Mouse (Mus musculus) heart, adult 2 months (tissue): ENCODE data around the gene Pkn1. TPM values are rescaled to one million over a fixed set of nuclear protein-coding genes. Genes with fewer than 3 reads are reported as not detected.

ENCODE experiments used
- DNase-seq, 2 experiments: peaks; one replicate each; pipeline ENCODE4 v3.0.0; 2021
- H3K27ac ChIP-seq: fragments of 200-600 bp; 2 replicates; pipeline ENCODE4 v1.8.1; 2022
- H3K27me3 ChIP-seq: fragments of 200-500 bp; 2 replicates; pipeline ENCODE4 v1.6.1; 2012; ENCODE audit warnings: mild to moderate bottlenecking, low read length, inconsistent platforms, mixed read lengths; ENCODE audit not compliant: control insufficient read depth, insufficient read depth
- H3K36me3 ChIP-seq: fragments of 200-500 bp; 2 replicates; pipeline ENCODE4 v1.6.1; 2012; ENCODE audit warnings: low read length, inconsistent platforms; ENCODE audit not compliant: control insufficient read depth, insufficient read depth
- H3K4me1 ChIP-seq: fragments of 200-500 bp; 2 replicates; pipeline ENCODE4 v1.6.1; 2011; ENCODE audit warnings: low read length; ENCODE audit not compliant: control insufficient read depth, insufficient read depth
- H3K4me3 ChIP-seq: fragments of 200-600 bp; 2 replicates; pipeline ENCODE4 v1.8.1; 2022
- H3K79me2 ChIP-seq: fragments of 200-500 bp; replicated peaks from 2 replicates; pipeline ENCODE4 v1.6.1; 2012; ENCODE audit warnings: mild to moderate bottlenecking, inconsistent platforms, low read length, moderate library complexity, mixed read lengths; ENCODE audit not compliant: control insufficient read depth, insufficient read depth
- H3K9ac ChIP-seq: fragments of 200-500 bp; 2 replicates; pipeline ENCODE4 v1.6.1; 2012; ENCODE audit warnings: low read depth, mild to moderate bottlenecking, control low read depth, inconsistent platforms, low read length, mixed read lengths
- CTCF ChIP-seq: fragments of 200-600 bp; IDR thresholded peaks from 2 replicates; pipeline ENCODE4 v1.8.1; 2022; ENCODE audit warnings: antibody characterized with exemption, mild to moderate bottlenecking, moderate library complexity
- EP300 ChIP-seq: fragments of 200-500 bp; IDR thresholded peaks from 2 replicates; pipeline ENCODE4 v1.6.1; 2011; ENCODE audit warnings: low read depth, low read length, control low read depth; ENCODE audit not compliant: insufficient read depth
- POLR2A ChIP-seq: fragments of 200-500 bp; IDR thresholded peaks from 2 replicates; pipeline ENCODE4 v1.6.1; 2011; ENCODE audit warnings: mild to moderate bottlenecking, low read depth, low read length, control low read depth; ENCODE audit not compliant: insufficient read depth
- WGBS: fragments of 180-500 bp; shearing (Covaris S2); methylation state at CpG from one replicate; pipeline ENCODE4 v1.1.7; 2018; 5-methylcytosine and 5-hydroxymethylcytosine counted together
- intact Hi-C: fragments of 180-260 bp; cut with DNase I; formaldehyde crosslinking; loops from one replicate; pipeline ENCODE4 v1.15.1; 2025
- polyA plus RNA-seq: library from polyadenylated mRNA; depleted of rRNA; stranded (reverse); fragments of >200 nt; gene quantifications from 2 replicates; pipeline ENCODE4 v1.2.3, GENCODE M21; 2012
- total RNA-seq, 2 experiments: library from RNA; stranded (reverse); gene quantifications; 2 replicates each; pipeline ENCODE4 v1.2.3; 2021

Gene Pkn1
- total and polyA plus RNA-seq, 3 experiments, result 51.1 to 59.5 (median 55.6) TPM

DNA sequence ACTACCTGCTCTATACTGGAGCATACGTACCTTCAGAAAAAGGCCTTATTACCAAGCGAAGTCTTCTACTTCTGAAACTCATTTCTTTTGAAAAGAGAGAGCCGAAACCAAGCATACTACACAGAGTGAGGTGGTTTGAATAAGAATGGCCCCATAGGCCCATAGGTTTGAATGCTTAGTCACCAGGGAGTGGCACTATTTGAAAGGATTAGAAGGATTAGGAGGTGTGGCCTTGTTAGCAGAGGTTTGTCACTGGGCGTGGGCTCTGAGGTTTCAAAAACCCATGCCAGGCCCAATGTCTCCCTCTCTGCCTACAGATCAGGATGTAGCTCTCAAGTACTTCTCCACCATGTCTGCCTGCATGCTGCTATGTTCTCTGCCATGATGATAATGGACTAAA, 50.9 kb downstream of the Pkn1 start:
- intact Hi-C loops, result no loop called here
- H3K36me3 ChIP-seq, result no peaks in the 10 kb centered on the region
- TF ChIP-seq EP300 (no peak), CTCF (no peak), POLR2A (no peak)
- H3K27ac ChIP-seq, result no peak overlapping the region
- no peak for DNase-seq
- WGBS, result 96% methylated on average over 4 of the region's 4 CpGs
- H3K79me2 ChIP-seq, result no peaks in the 10 kb centered on the region
- no peak overlapping the region for H3K9ac ChIP-seq
- no peak overlapping the region for H3K4me3 ChIP-seq
- H3K27me3 ChIP-seq, result no peaks in the 10 kb centered on the region
- H3K4me1 ChIP-seq, result peaks cover 4% of the 10 kb centered on the region; the same call in 1 of the 2 replicates

DNA sequence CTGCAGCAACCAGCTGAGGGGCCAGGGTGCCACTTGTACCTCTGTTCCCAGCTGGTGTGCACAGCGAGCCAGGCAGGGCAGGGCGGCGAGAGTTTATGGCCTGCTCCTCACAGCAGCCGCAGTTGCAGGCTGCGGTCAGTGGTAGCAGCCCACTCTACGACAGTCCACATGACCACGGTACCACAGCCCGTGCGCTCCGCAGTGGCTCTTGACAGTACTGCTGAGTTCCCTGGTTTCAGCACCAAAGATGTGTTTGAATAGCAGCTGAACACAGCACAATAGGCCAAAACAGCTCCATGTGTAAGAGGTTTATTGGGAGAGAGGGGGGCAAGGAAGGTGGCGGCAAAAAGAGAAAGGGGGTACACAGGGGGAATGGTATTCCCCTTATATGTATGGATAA, 51.5 kb downstream of the Pkn1 start:
- Histone ChIP-seq H3K36me3 (no peaks in the 10 kb centered on the region), H3K79me2 (no peaks in the 10 kb centered on the region), H3K27me3 (no peaks in the 10 kb centered on the region), H3K9ac (no peak overlapping the region), H3K4me3 (no peak overlapping the region), H3K27ac (no peak overlapping the region), H3K4me1 (peaks cover 4% of the 10 kb centered on the region; the same call in 1 of the 2 replicates)
- no peak for DNase-seq
- 95% methylated on average over 11 of the region's 11 CpGs for WGBS
- intact Hi-C loops, result no loop called here
- no peak for TF ChIP-seq POLR2A
- TF ChIP-seq CTCF, result no peak
- no peak for TF ChIP-seq EP300

DNA sequence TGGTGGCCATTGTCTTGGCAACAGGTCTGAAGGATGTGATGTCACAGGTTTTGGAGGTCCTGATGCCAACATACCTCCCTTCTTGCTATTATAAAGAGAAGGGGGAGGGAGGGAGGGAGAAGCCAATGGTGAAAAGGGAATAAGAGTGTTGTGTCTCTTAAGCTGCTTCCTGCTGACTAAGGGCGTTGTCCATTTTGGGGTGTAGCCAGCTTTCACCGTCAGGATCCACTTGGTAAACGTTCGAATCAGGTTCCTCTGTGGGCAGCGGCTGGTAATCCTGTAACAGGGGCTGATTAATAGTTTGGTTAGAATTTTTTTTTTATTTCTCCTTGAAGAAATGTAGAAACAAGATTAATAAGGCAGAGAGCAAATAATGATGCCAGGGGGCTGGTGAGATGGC, 59.3 kb downstream of the Pkn1 start:
- no peak overlapping the region for H3K27ac ChIP-seq
- TF ChIP-seq EP300, result no peak
- TF ChIP-seq POLR2A, result no peak
- TF ChIP-seq CTCF, result no peak
- 46% methylated on average over 5 of the region's 5 CpGs for WGBS
- H3K4me3 ChIP-seq, result no peak overlapping the region
- no peaks in the 10 kb centered on the region for H3K4me1 ChIP-seq
- H3K79me2 ChIP-seq, result no peaks in the 10 kb centered on the region
- intact Hi-C loops, result no loop called here
- no peak for DNase-seq
- no peak overlapping the region for H3K9ac ChIP-seq
- H3K36me3 ChIP-seq, result no peaks in the 10 kb centered on the region
- no peaks in the 10 kb centered on the region for H3K27me3 ChIP-seq

DNA sequence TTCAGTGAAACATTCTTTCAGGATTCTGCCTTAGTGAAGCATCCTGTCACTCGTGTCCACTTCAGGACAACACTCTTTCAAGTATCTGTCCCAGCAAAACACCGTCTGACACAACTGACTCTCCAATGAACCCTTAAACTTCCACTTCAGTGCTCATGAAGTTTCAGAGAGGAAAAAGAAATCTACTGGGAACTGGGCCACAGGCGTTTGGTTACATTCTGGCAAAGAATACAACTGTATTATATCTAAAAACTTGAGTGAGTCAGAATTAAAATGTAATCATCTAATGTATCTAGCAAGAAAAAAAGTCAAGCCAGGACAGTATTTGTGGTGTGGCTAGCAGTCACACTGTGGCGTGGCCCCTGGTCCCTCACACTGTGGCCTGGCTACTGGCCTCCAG, 60.1 kb downstream of the Pkn1 start:
- Histone ChIP-seq H3K27me3 (no peaks in the 10 kb centered on the region), H3K4me3 (no peak overlapping the region), H3K4me1 (no peaks in the 10 kb centered on the region), H3K9ac (no peak overlapping the region), H3K79me2 (no peaks in the 10 kb centered on the region), H3K36me3 (no peaks in the 10 kb centered on the region), H3K27ac (no peak overlapping the region)
- intact Hi-C loops, result no loop called here
- no peak for DNase-seq
- TF ChIP-seq CTCF (no peak), POLR2A (no peak), EP300 (no peak)
- WGBS, result 64% methylated on average over 4 of the region's 4 CpGs

DNA sequence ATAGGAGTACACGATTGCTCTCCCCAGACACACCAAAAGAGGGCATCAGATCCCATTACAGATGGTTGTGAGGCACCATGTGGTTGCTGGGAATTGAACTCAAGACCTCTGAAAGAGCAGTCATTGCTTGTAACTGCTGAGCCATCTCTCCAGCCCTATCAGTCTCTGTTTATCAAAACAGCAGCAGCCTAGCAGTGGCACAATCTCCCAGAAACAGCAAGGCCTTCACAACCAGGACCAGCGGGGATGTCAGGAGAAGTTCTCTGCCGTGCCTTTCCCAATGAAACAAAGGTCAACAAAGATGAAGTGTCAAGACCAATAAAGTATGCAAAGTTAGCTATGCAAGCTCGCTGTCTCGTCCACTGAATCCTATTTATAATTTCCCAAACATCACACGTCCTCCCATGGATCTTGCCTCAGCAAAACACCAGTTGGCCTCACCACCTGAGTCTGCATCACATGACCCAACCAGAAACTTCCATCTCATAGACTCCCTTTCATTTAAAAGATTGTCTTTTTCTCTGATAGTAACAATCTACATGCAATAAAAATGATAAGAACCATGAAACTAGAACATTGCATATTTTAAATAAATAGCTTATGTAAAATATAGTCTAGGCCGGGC, 66.8 kb downstream of the Pkn1 start:
- H3K9ac ChIP-seq, result no peak overlapping the region
- TF ChIP-seq CTCF (no peak), POLR2A (no peak), EP300 (no peak)
- H3K4me1 ChIP-seq, result no peaks in the 10 kb centered on the region
- H3K4me3 ChIP-seq, result no peak overlapping the region
- no peaks in the 10 kb centered on the region for H3K36me3 ChIP-seq
- intact Hi-C loops, result no loop called here
- no peak for DNase-seq
- no peak overlapping the region for H3K27ac ChIP-seq
- H3K27me3 ChIP-seq, result no peaks in the 10 kb centered on the region
- H3K79me2 ChIP-seq, result no peaks in the 10 kb centered on the region
- WGBS, result 73% methylated on average over 7 of the region's 7 CpGs

DNA sequence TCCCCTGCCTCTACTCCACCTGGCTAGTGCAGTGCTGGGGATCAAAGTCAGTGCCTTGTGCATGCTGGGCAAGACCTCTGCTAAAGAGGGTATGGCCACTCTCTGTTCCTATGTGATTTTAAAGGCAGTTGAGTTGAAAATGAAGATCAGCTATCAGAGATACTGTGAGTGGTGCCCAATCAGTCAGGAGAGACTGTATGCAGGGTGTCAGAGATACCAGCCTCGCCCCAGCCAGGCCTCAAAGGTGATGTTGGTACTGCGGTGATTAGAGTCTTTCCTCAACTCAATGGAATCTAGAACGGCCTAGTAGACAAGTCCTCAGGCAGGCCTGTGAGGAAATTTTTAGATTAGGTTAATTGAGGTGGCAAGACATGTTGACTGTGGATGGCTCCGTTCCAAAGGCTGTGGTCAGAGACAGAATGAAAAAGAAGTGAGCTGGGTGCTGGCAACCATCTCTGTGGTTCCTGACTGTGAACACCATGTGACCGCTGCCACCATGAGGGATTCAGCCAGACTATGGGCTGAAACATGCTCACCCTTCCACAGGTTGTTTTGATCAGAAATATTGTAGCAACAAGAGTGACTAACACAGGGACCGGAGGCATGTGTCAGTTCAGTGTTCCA, 73.2 kb downstream of the Pkn1 start:
- H3K9ac ChIP-seq, result no peak overlapping the region
- intact Hi-C loops, result no loop called here
- no peak for TF ChIP-seq POLR2A
- TF ChIP-seq CTCF, result no peak
- TF ChIP-seq EP300, result no peak
- 70% methylated on average over 6 of the region's 6 CpGs for WGBS
- no peaks in the 10 kb centered on the region for H3K79me2 ChIP-seq
- H3K4me3 ChIP-seq, result no peak overlapping the region
- H3K27ac ChIP-seq, result no peak overlapping the region
- no peaks in the 10 kb centered on the region for H3K36me3 ChIP-seq
- no peak for DNase-seq
- no peaks in the 10 kb centered on the region for H3K4me1 ChIP-seq
- H3K27me3 ChIP-seq, result no peaks in the 10 kb centered on the region
